Mouse (Mus musculus) layer of hippocampus, adult 9-10 months (tissue): ENCODE results near the gene Vmn1r151.
"Not testable (repeated sequence)": the region's sequence is repeated elsewhere in the genome, so short reads cannot be mapped to it uniquely, and the experiment has no call there.

Source experiments
- DNase-seq: peaks from one replicate; pipeline ENCODE4 v3.0.0; 2022; ENCODE audit warnings: low spot score

Vmn1r151 gene

DNA sequence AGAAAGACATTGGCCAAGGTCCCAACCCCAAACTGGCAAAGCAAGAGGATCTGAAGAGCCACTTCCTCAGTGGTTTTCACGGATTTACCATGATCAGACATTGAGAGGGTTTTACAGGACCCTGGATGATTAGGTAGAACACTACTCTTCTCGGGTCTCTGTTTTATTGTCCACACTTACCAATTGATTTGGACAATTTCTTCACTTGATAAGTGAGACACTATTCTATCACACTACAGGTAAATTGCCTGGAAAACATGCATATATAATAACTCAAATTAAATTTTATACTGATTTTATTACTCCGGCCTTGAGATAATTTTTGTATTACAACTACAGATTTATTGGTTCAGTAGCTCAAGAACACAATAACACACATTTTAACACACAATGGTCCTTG lies at the start of gene Vmn1r151:
Gene Vmn1r151, minus strand, starts transcription at position 101 of the 400 bp plus-strand sequence.
- not testable (repeated sequence) for DNase-seq

DNA sequence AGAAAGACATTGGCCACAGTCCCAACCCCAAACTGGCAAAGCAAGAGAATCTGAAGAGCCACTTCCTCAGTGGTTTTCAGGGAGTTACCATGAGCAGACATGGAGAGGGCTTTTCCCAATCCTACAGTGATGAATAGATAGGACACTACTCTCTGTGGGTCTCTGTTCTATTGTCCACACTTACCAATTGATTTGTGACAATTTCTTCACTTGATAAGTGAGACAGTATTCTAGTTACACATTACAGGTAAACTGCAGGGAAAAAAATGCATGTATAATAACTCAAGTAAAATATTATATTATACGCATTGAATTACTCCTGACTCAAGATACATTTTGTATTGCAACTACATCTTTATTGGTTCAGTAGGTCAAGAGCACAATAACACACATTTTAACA lies 35.3 kb upstream of the Vmn1r151 start, which contains the start of gene Gm8677:
Gene Gm8677, minus strand, starts transcription at position 101 of the 400 bp plus-strand sequence.
- not testable (repeated sequence) for DNase-seq

DNA sequence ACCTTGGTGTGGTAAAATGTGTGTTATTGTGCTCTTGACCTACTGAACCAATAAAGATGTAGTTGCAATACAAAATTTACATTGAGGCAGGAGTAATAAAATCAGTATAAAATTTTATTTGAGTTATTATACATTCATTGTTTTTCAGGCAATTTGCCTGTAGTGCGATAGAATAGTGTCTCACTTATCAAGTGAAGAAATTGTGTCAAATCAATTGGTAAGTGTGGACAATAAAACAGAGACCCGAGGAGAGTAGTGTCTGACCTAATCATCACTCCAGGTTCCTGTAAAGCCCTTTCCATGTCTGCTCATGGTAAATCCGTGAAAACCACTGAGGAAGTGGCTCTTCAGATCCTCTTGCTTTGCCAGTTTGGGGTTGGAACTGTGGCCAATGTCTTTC lies 23.2 kb upstream of the Vmn1r151 start, which contains the start of gene Vmn1r152:
Gene Vmn1r152, plus strand, starts transcription at position 301 of the 400 bp plus-strand sequence.
- DNase-seq: not testable (repeated sequence)

DNA sequence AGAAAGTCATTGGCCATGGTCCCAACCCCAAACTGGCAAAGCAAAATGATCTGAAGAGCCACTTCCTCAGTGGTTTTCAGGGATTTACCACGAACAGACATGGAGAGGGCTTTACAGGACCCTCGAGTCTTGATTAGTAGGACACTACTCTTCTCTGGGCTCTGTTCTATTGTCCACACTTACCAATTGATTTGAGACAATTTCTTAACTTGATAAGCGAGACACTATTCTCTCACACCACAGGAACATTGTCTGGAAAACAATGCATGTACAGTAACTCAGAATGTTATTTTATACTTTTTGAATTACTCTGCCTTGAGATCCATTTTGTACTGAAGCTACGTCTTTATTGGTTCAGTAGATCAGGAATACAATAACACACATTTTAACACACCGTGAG lies 35.5 kb downstream of the Vmn1r151 start, which contains the start of gene Gm10665:
Gene Gm10665, minus strand, starts transcription at position 101 of the 400 bp plus-strand sequence.
- not testable (repeated sequence) for DNase-seq
